Mouse (Mus musculus) MEL (cell line): ENCODE results near the gene Pfkfb4. TPM values are rescaled to one million over a fixed set of nuclear protein-coding genes. Genes with fewer than 3 reads are reported as not detected.

ENCODE experiments used
- DNase-seq: peaks from one replicate; pipeline ENCODE4 v3.0.0; 2011; ENCODE audit warnings: low read depth, low spot score
- H3K27ac ChIP-seq: 2 replicates; pipeline ENCODE4 v1.5.1; 2012; ENCODE audit warnings: low read depth, mild to moderate bottlenecking, control low read depth, low read length, moderate library complexity; ENCODE audit not compliant: control insufficient read depth
- H3K27me3 ChIP-seq, 2 experiments: fragments of 150-350 bp in 1 of 2; sonication (generic) in 1 of 2; 2 replicates each; pipeline ENCODE4 v1.6.1; 2012; ENCODE audit warnings: low read length in 2 of 2, mild to moderate bottlenecking in 2 of 2, improper control_type of control experiment in 1 of 2, moderate library complexity in 1 of 2; ENCODE audit not compliant: insufficient read depth in 2 of 2, control insufficient read depth in 1 of 2
- H3K36me3 ChIP-seq, 2 experiments: 2 replicates each; pipeline ENCODE4 v1.6.1; 2012 to 2014; ENCODE audit warnings: low read length in 2 of 2, improper control_type of control experiment in 1 of 2, inconsistent platforms in 1 of 2, mild to moderate bottlenecking in 1 of 2; ENCODE audit not compliant: insufficient read depth in 2 of 2, control insufficient read depth in 1 of 2
- H3K4me1 ChIP-seq, 2 experiments: fragments of 150-350 bp in 1 of 2; sonication (generic) in 1 of 2; 2 replicates each; pipeline ENCODE4 v1.6.1; 2012; ENCODE audit warnings: low read length in 2 of 2, improper control_type of control experiment in 1 of 2, mild to moderate bottlenecking in 1 of 2; ENCODE audit not compliant: insufficient read depth in 2 of 2, control insufficient read depth in 1 of 2
- H3K4me3 ChIP-seq, 2 experiments: fragments of 150-350 bp in 1 of 2; sonication (generic) in 1 of 2; 2 replicates each; pipeline ENCODE4 v1.5.1; 2012; ENCODE audit warnings: low read depth in 2 of 2, low read length in 2 of 2, mild to moderate bottlenecking in 2 of 2, moderate library complexity in 2 of 2, control low read depth in 1 of 2, improper control_type of control experiment in 1 of 2; ENCODE audit not compliant: control insufficient read depth in 1 of 2, insufficient read depth in 1 of 2
- H3K79me2 ChIP-seq: 2 replicates; pipeline ENCODE4 v1.6.1; 2012; ENCODE audit warnings: mild to moderate bottlenecking, low read length, moderate library complexity; ENCODE audit not compliant: control insufficient read depth, poor library complexity, insufficient read depth
- H3K9ac ChIP-seq: 2 replicates; pipeline ENCODE4 v1.6.1; 2012; ENCODE audit warnings: low read depth, mild to moderate bottlenecking, control low read depth, low read length, moderate library complexity; ENCODE audit not compliant: control insufficient read depth, poor library complexity, severe bottlenecking
- H3K9me3 ChIP-seq: fragments of 150-350 bp; sonication (generic); replicated peaks from 2 replicates; pipeline ENCODE4 v1.6.1; 2012; ENCODE audit warnings: mild to moderate bottlenecking, low read length, improper control_type of control experiment, moderate library complexity; ENCODE audit not compliant: insufficient read depth
- BHLHE40 ChIP-seq: IDR thresholded peaks from 2 replicates; pipeline ENCODE4 v1.6.1; 2012; ENCODE audit warnings: low read depth, mild to moderate bottlenecking, inconsistent platforms, low read length, improper control_type of control experiment, borderline replicate concordance
- CHD1 ChIP-seq: IDR thresholded peaks from 2 replicates; pipeline ENCODE4 v1.6.1; 2012; ENCODE audit warnings: low read depth, mild to moderate bottlenecking, inconsistent platforms, low read length, improper control_type of control experiment
- E2F4 ChIP-seq: IDR thresholded peaks from 2 replicates; pipeline ENCODE4 v1.6.1; 2011; ENCODE audit warnings: low read depth, low read length, improper control_type of control experiment, borderline replicate concordance
- EP300 ChIP-seq, 2 experiments: IDR thresholded peaks; 2 replicates each; pipeline ENCODE4 v1.6.1; 2011; ENCODE audit warnings: improper control_type of control experiment in 2 of 2, low read length in 2 of 2, low read depth in 1 of 2, mild to moderate bottlenecking in 1 of 2
- ETS1 ChIP-seq: IDR thresholded peaks from 2 replicates; pipeline ENCODE4 v1.6.1; 2012; ENCODE audit warnings: low read depth, mild to moderate bottlenecking, inconsistent platforms, low read length, improper control_type of control experiment, moderate library complexity
- GABPA ChIP-seq: IDR thresholded peaks from 2 replicates; pipeline ENCODE4 v1.6.1; 2012; ENCODE audit warnings: low read depth, mild to moderate bottlenecking, inconsistent platforms, low read length, improper control_type of control experiment, moderate library complexity
- GATA1 ChIP-seq: IDR thresholded peaks from 2 replicates; pipeline ENCODE4 v1.6.1; 2011; ENCODE audit warnings: low read depth, low read length, improper control_type of control experiment
- HCFC1 ChIP-seq: IDR thresholded peaks from 2 replicates; pipeline ENCODE4 v1.6.1; 2012; ENCODE audit warnings: low read depth, mild to moderate bottlenecking, inconsistent platforms, low read length, improper control_type of control experiment, moderate library complexity
- MAFK ChIP-seq: IDR thresholded peaks from 2 replicates; pipeline ENCODE4 v1.6.1; 2011; ENCODE audit warnings: low read depth, mild to moderate bottlenecking, low read length, improper control_type of control experiment, borderline replicate concordance
- MAX ChIP-seq: IDR thresholded peaks from 2 replicates; pipeline ENCODE4 v1.6.1; 2011; ENCODE audit warnings: low read length, improper control_type of control experiment
- MYB ChIP-seq: IDR thresholded peaks from 2 replicates; pipeline ENCODE4 v1.6.1; 2011; ENCODE audit warnings: mild to moderate bottlenecking, low read depth, low read length, improper control_type of control experiment
- MYC ChIP-seq: IDR thresholded peaks from 2 replicates; pipeline ENCODE4 v1.6.1; 2011; ENCODE audit warnings: low read depth, mild to moderate bottlenecking, low read length, improper control_type of control experiment, moderate library complexity
- NRF1 ChIP-seq: IDR thresholded peaks from 2 replicates; pipeline ENCODE4 v1.6.1; 2014; ENCODE audit warnings: low read depth, mild to moderate bottlenecking, inconsistent platforms, low read length, improper control_type of control experiment, moderate library complexity; ENCODE audit not compliant: poor library complexity, insufficient read depth, severe bottlenecking
- POLR2AphosphoS2 ChIP-seq: IDR thresholded peaks from 2 replicates; pipeline ENCODE4 v1.6.1; 2011; ENCODE audit warnings: low read length, improper control_type of control experiment
- POLR2AphosphoS5 ChIP-seq: IDR thresholded peaks from 2 replicates; pipeline ENCODE4 v1.6.1; 2012; ENCODE audit warnings: low read depth, borderline replicate concordance, mild to moderate bottlenecking, inconsistent platforms, low read length, moderate library complexity, mixed read lengths
- RCOR1 ChIP-seq: IDR thresholded peaks from 2 replicates; pipeline ENCODE4 v1.6.1; 2012; ENCODE audit warnings: low read depth, mild to moderate bottlenecking, inconsistent platforms, low read length, improper control_type of control experiment
- SMC3 ChIP-seq: IDR thresholded peaks from 2 replicates; pipeline ENCODE4 v1.6.1; 2011; ENCODE audit warnings: low read depth, low read length, improper control_type of control experiment
- UBTF ChIP-seq: IDR thresholded peaks from 2 replicates; pipeline ENCODE4 v1.6.1; 2012; ENCODE audit warnings: low read depth, mild to moderate bottlenecking, inconsistent platforms, low read length, improper control_type of control experiment, moderate library complexity, borderline replicate concordance; ENCODE audit not compliant: insufficient read depth
- USF1 ChIP-seq: IDR thresholded peaks from 2 replicates; pipeline ENCODE4 v1.6.1; 2014; ENCODE audit warnings: low read depth, mild to moderate bottlenecking, inconsistent platforms, low read length, improper control_type of control experiment, moderate library complexity
- USF2 ChIP-seq, 2 experiments: IDR thresholded peaks; 2 replicates each; pipeline ENCODE4 v1.6.1; 2011 to 2012; ENCODE audit warnings: improper control_type of control experiment in 2 of 2, low read length in 2 of 2, borderline replicate concordance in 1 of 2, inconsistent platforms in 1 of 2, low read depth in 1 of 2, mild to moderate bottlenecking in 1 of 2; ENCODE audit not compliant: insufficient read depth in 1 of 2
- ZKSCAN1 ChIP-seq: IDR thresholded peaks from 2 replicates; pipeline ENCODE4 v1.6.1; 2012; ENCODE audit warnings: low read depth, mild to moderate bottlenecking, inconsistent platforms, low read length, improper control_type of control experiment, moderate library complexity
- polyA plus RNA-seq, 2 experiments: library from polyadenylated mRNA; stranded (reverse) in 1 of 2; unstranded in 1 of 2; fragments of >175 nt in 1 of 2; fragments of >200 nt in 1 of 2; gene quantifications; 2 replicates each; pipeline versions ENCODE4 v1.2.1 to v1.2.4; 2012; ENCODE audit warnings: low replicate concordance in 2 of 2, low read depth in 1 of 2; ENCODE audit not compliant: insufficient read length in 2 of 2, insufficient read depth in 1 of 2, missing spikeins in 1 of 2
- total RNA-seq: library from RNA; depleted of rRNA; stranded (reverse); fragments of 300-350 nt; gene quantifications from 2 replicates; pipeline ENCODE4 v1.2.3, GENCODE M21; 2012

The Pfkfb4 gene
- total and polyA plus RNA-seq, 3 experiments: 3.2 to 6.4 TPM; not detected in 1

DNA sequence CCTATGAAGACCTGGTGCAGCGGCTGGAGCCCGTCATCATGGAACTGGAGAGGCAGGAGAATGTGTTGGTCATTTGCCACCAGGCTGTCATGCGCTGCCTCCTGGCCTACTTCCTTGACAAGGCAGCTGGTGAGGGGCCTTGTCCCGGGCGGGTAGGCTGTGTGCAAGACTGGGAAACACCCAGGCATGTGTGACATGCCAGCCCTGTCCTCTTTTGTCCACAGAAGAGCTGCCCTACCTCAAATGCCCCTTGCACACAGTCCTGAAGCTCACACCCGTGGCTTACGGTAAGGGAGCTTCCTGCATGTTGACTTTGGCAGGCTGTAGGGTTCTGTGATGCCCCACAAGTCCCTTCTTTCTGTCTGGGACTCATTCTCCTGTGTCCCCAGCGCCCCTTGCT, 35.9 kb downstream of the Pfkfb4 start:
- no peak overlapping the region for H3K27ac ChIP-seq
- H3K79me2 ChIP-seq: no peaks in the 10 kb centered on the region
- peaks cover 3 to 5% of the 10 kb centered on the region in 2 experiments for H3K4me1 ChIP-seq
- peaks cover 0 to 3% of the 10 kb centered on the region in 2 experiments; a peak in 1 of 4 replicates for H3K36me3 ChIP-seq
- no peak overlapping the region for H3K4me3 ChIP-seq
- no peaks in the 10 kb centered on the region for H3K27me3 ChIP-seq
- no peak overlapping the region for H3K9ac ChIP-seq
- TF ChIP-seq UBTF: no peak
- TF ChIP-seq CHD1: no peak
- no peak for TF ChIP-seq NRF1
- TF ChIP-seq MAX: no peak
- no peak for TF ChIP-seq POLR2AphosphoS2
- no peak for TF ChIP-seq ZKSCAN1
- no peak for DNase-seq
- H3K9me3 ChIP-seq: no peaks in the 10 kb centered on the region

- Histone ChIP-seq H3K4me1 (peaks cover 5 to 11% of the 10 kb centered on the region in 2 experiments), H3K79me2 (no peaks in the 10 kb centered on the region), H3K9me3 (no peaks in the 10 kb centered on the region), H3K27ac (no peak overlapping the region), H3K9ac (no peak overlapping the region), H3K36me3 (peaks cover 0 to 7% of the 10 kb centered on the region in 2 experiments; a peak in 2 of 4 replicates), H3K27me3 (no peaks in the 10 kb centered on the region), H3K4me3 (no peak overlapping the region)
- DNase-seq: no peak
- TF ChIP-seq GABPA (no peak), EP300 (IDR thresholded peaks at IDR 0.05; ENCODE audit: low read depth in 1 of 2, low read length in 2 of 2) (no peak), SMC3 (no peak), MAFK (no peak), MYB (no peak), USF1 (no peak), CHD1 (no peak), GATA1 (no peak), POLR2AphosphoS5 (no peak), NRF1 (no peak), USF2 (IDR thresholded peaks at IDR 0.05; ENCODE audit: borderline replicate concordance in 1 of 2, insufficient read depth in 1 of 2, low read depth in 1 of 2, low read length in 2 of 2) (no peak), MYC (no peak), POLR2AphosphoS2 (no peak), RCOR1 (no peak), ETS1 (no peak), E2F4 (no peak), HCFC1 (no peak), BHLHE40 (no peak)
These were observed 36.8 kb downstream of the Pfkfb4 start for GRCm38 (mm10) chr9:109028421-109028820.
